8 mouse cellular contexts compared by ENCODE assay signal in the genomic region with DNA sequence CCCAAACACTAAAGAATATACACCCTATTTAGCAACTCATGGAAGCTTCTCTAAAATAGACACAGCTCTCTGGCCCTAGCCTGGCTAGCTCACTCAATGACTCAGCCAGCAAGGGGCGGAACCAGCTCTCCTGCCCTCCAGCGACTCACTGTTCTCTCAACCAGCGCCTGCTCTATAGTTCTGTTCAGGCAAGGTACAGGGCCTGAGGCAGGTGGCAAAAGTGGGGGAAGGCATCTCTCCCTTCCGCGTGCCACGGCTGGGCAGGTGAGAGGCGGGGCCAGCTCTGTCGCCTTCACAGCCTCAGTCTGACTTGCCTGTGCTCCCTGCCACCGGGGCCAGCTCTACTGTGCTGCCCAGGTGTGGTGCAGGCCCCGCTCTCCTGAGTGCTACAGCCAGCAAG. TPM values are rescaled to one million over a fixed set of nuclear protein-coding genes. Genes with fewer than 3 reads are reported as not detected.
DNase-seq lines count a peak whose midpoint lies in the region; ATAC-seq and TF ChIP-seq lines count a peak whose summit lies in the region.

No protein-coding gene starts in this region.

- peak overlapping the region; percentile 31; the same call in 1 of the 2 replicates for H3K27ac ChIP-seq in embryonic facial prominence, embryonic 15.5 days (replicated peaks)

- DNase-seq in frontal cortex, postnatal 14 days (ENCODE audit: low spot score in 2 of 2) = no peak
- peak; percentile 39 to 45 for DNase-seq in kidney, postnatal 36 days
- no peak for DNase-seq in gastrocnemius, postnatal 4 days (ENCODE audit: low spot score in 2 of 2)
- no peak for DNase-seq in thymus, postnatal 4 days

- no peak overlapping the region for H3K9ac ChIP-seq in embryonic facial prominence, embryonic 15.5 days

- H3K9me3 ChIP-seq in E14TG2a.4 (ENCODE audit: low read length) = no peaks in the 10 kb centered on the region
- H3K9me3 ChIP-seq in embryonic facial prominence, embryonic 15.5 days (replicated peaks) = no peaks in the 10 kb centered on the region

- H3K4me3 ChIP-seq in E14TG2a.4 (replicated peaks; ENCODE audit: low read length) = peak overlapping the region; percentile 71
- no peak overlapping the region for H3K4me3 ChIP-seq in embryonic facial prominence, embryonic 15.5 days (replicated peaks)

- WGBS in embryonic facial prominence, embryonic 15.5 days = 60% methylated on average over 10 of the region's 10 CpGs

- no peaks in the 10 kb centered on the region for H3K27me3 ChIP-seq in E14TG2a.4 (ENCODE audit: insufficient read depth, low read length)
- no peaks in the 10 kb centered on the region for H3K27me3 ChIP-seq in embryonic facial prominence, embryonic 15.5 days

- H3K36me3 ChIP-seq in E14TG2a.4 (ENCODE audit: insufficient read depth, low read length) = no peaks in the 10 kb centered on the region
- no peaks in the 10 kb centered on the region for H3K36me3 ChIP-seq in embryonic facial prominence, embryonic 15.5 days

- TF ChIP-seq CTCF in E14TG2a.4 (conservative IDR thresholded peaks at IDR 0.05; ENCODE audit: low read length) = no peak

- H3K4me1 ChIP-seq in E14TG2a.4 (replicated peaks; ENCODE audit: low read depth, low read length) = peaks cover 70% of the 10 kb centered on the region
- no peaks in the 10 kb centered on the region for H3K4me1 ChIP-seq in embryonic facial prominence, embryonic 15.5 days

- ATAC-seq in frontal cortex, adult (ENCODE audit: low TSS enrichment) = peak; percentile 97
- ATAC-seq in embryonic facial prominence, embryonic 15.5 days (ENCODE audit: insufficient number of reproducible peaks, low FRiP score, low TSS enrichment, low read depth) = peak; percentile 41; the same call in 1 of the 2 replicates
- ATAC-seq in CD4-positive, CD25-positive, alpha-beta regulatory T cell, adult 4 months = no peak

- H3K4me2 ChIP-seq in embryonic facial prominence, embryonic 15.5 days (replicated peaks) = no peak overlapping the region

RNA-seq across cellular contexts. Expression of gene Psat1, which starts 0.5 kb away (rescaled TPM):
- polyA plus RNA-seq in embryonic facial prominence, embryonic 15.5 days (2015; fragmentation: Nextera tagmentation; extraction: Ambion mirVana) = 116 and 122 TPM in 2 replicates
- 10 to 100 TPM; 45.7 to 56.4 TPM for total RNA-seq in gastrocnemius, postnatal 4 days (2021)
- 10 to 100 TPM; 39.6 to 66.0 TPM for polyA plus RNA-seq in CD4-positive, CD25-positive, alpha-beta regulatory T cell, adult 4 months (2017; shearing (Covaris generic))

RNA-seq across cellular contexts. Expression of gene Cep78, which starts 38.1 kb away (rescaled TPM):
- polyA plus RNA-seq in embryonic facial prominence, embryonic 15.5 days (2015; fragmentation: Nextera tagmentation; extraction: Ambion mirVana) = 22.2 and 27.3 TPM in 2 replicates
- total RNA-seq in gastrocnemius, postnatal 4 days (2021) = 1 to 10 TPM; 6.6 to 7.6 TPM
- polyA plus RNA-seq in CD4-positive, CD25-positive, alpha-beta regulatory T cell, adult 4 months (2017; shearing (Covaris generic)) = 1 to 10 TPM; 2.2 to 3.4 TPM

Comparison
In these comparisons a context has a peak if more than half of its experiments do, and no peak if none do; other contexts are left out.
1. DNase-seq: peak in kidney, postnatal 36 days (2 of 2); none in frontal cortex, postnatal 14 days (0 of 2), gastrocnemius, postnatal 4 days (0 of 2) and thymus, postnatal 4 days (single experiment).